Mouse (Mus musculus): ENCODE data around the gene Thumpd2. TPM values are rescaled to one million over a fixed set of nuclear protein-coding genes. Genes with fewer than 3 reads are reported as not detected.

Gene Thumpd2
- polyA plus RNA-seq, 1 experiment from 2014 or later, result 5.0 TPM

DNA sequence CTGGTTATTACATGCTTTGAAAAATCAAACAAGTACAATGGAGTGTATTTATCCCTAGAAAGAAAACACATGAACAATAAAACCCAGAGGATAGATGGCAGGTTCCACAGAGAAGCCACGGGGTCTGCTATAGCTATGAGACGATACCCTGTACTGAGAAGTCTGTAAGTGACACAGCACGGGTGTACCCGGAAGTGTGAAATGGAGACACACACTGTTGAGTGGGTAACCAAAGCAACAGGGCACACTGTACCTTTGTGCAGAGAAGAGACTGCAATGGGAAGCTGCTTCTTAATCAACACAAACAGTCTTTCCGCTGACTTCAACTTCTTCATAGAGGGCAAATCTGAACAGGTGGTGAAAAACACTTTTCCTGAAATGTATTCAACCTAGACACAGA lies 9.4 kb downstream of the Thumpd2 start:
- Histone ChIP-seq H3K9me3 (ENCODE audit: control insufficient read depth) (no peaks in the 10 kb centered on the region), H3K4me2 (replicated peaks; ENCODE audit: low read depth) (no peak overlapping the region), H3K27me3 (replicated peaks; ENCODE audit: control insufficient read depth, insufficient read depth, low read length) (no peaks in the 10 kb centered on the region), H3K27ac (ENCODE audit: low read depth, low read length) (no peak overlapping the region), H3K4me3 (ENCODE audit: low read depth, low read length) (no peak overlapping the region), H3K9ac (ENCODE audit: low read depth, low read length) (no peak overlapping the region), H3K36me3 (ENCODE audit: control insufficient read depth, insufficient read depth) (peaks cover 25% of the 10 kb centered on the region), H3K4me1 (replicated peaks; ENCODE audit: control insufficient read depth, insufficient read depth, low read length) (no peaks in the 10 kb centered on the region)
- no peak for TF ChIP-seq CTCF (IDR thresholded peaks at IDR 0.05; ENCODE audit: low read depth)
- no peak for ATAC-seq
- WGBS, result 83% methylated on average over 5 of the region's 5 CpGs

- no peak overlapping the region for H3K27ac ChIP-seq (ENCODE audit: low read depth, low read length)
- no peak overlapping the region for H3K4me2 ChIP-seq (replicated peaks; ENCODE audit: low read depth)
- WGBS, result 78% methylated on average over 2 of the region's 2 CpGs
- H3K9ac ChIP-seq (ENCODE audit: low read depth, low read length), result no peak overlapping the region
- H3K4me1 ChIP-seq (replicated peaks; ENCODE audit: control insufficient read depth, insufficient read depth, low read length), result no peaks in the 10 kb centered on the region
- H3K4me3 ChIP-seq (ENCODE audit: low read depth, low read length), result no peak overlapping the region
- H3K36me3 ChIP-seq (ENCODE audit: control insufficient read depth, insufficient read depth), result peaks cover 31% of the 10 kb centered on the region
- H3K9me3 ChIP-seq (ENCODE audit: control insufficient read depth), result no peaks in the 10 kb centered on the region
- H3K27me3 ChIP-seq (replicated peaks; ENCODE audit: control insufficient read depth, insufficient read depth, low read length), result no peaks in the 10 kb centered on the region
- no peak for TF ChIP-seq CTCF (IDR thresholded peaks at IDR 0.05; ENCODE audit: low read depth)
- ATAC-seq, result no peak
These were observed 11.6 kb downstream of the Thumpd2 start for GRCm38 (mm10) chr17:81053274-81053673.

- H3K4me1 ChIP-seq (replicated peaks; ENCODE audit: control insufficient read depth, insufficient read depth, low read length), result no peaks in the 10 kb centered on the region
- H3K4me3 ChIP-seq (ENCODE audit: low read depth, low read length), result no peak overlapping the region
- H3K27ac ChIP-seq (ENCODE audit: low read depth, low read length), result no peak overlapping the region
- no peak overlapping the region for H3K4me2 ChIP-seq (replicated peaks; ENCODE audit: low read depth)
- TF ChIP-seq CTCF (IDR thresholded peaks at IDR 0.05; ENCODE audit: low read depth), result no peak
- H3K27me3 ChIP-seq (replicated peaks; ENCODE audit: control insufficient read depth, insufficient read depth, low read length), result no peaks in the 10 kb centered on the region
- 64% methylated on average over 7 of the region's 7 CpGs for WGBS
- H3K9me3 ChIP-seq (ENCODE audit: control insufficient read depth), result no peaks in the 10 kb centered on the region
- H3K9ac ChIP-seq (ENCODE audit: low read depth, low read length), result no peak overlapping the region
- no peak for ATAC-seq
- peaks cover 42% of the 10 kb centered on the region for H3K36me3 ChIP-seq (ENCODE audit: control insufficient read depth, insufficient read depth)
These were observed 16.8 kb downstream of the Thumpd2 start for GRCm38 (mm10) chr17:81047930-81048564.

GRCm38 (mm10) chr17:81045525-81046150 lies 19.2 kb downstream of the Thumpd2 start:
- WGBS, result 83% methylated on average over 9 of the region's 9 CpGs

DNA sequence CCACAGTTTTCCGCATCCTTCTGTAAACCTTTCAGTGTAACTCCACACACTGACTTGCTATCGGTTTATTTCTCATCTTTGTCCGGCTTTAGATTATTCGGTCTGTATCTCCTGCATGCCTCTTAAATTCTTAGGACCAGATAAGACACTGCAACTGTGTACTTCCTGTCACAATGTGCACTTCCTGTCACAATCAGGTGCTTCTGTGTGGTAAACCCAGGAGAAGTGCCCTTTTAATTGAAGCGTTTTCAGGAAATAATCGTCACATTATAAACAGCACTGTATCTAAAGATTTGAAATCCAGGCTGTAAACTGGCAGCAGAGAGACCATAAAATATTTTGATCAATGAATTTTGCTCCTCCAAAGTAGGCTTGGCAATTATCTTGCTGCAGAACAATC lies 19.8 kb downstream of the Thumpd2 start:
- Histone ChIP-seq H3K27ac (ENCODE audit: low read depth, low read length) (no peak overlapping the region), H3K27me3 (replicated peaks; ENCODE audit: control insufficient read depth, insufficient read depth, low read length) (no peaks in the 10 kb centered on the region), H3K9me3 (ENCODE audit: control insufficient read depth) (no peaks in the 10 kb centered on the region), H3K4me2 (replicated peaks; ENCODE audit: low read depth) (no peak overlapping the region), H3K4me3 (ENCODE audit: low read depth, low read length) (no peak overlapping the region), H3K4me1 (replicated peaks; ENCODE audit: control insufficient read depth, insufficient read depth, low read length) (no peaks in the 10 kb centered on the region), H3K9ac (ENCODE audit: low read depth, low read length) (no peak overlapping the region), H3K36me3 (ENCODE audit: control insufficient read depth, insufficient read depth) (peaks cover 38% of the 10 kb centered on the region)
- no peak for ATAC-seq
- WGBS, result 88% methylated on average over 6 of the region's 6 CpGs
- TF ChIP-seq CTCF (IDR thresholded peaks at IDR 0.05; ENCODE audit: low read depth), result no peak

More at GRCm38 (mm10) chr17:81045525-81046150, 19.2 kb downstream of the Thumpd2 start:
- H3K9me3 ChIP-seq (ENCODE audit: control insufficient read depth), result no peaks in the 10 kb centered on the region
- H3K4me3 ChIP-seq (ENCODE audit: low read depth, low read length), result no peak overlapping the region
- no peak for ATAC-seq
- no peak overlapping the region for H3K4me2 ChIP-seq (replicated peaks; ENCODE audit: low read depth)
- no peak overlapping the region for H3K27ac ChIP-seq (ENCODE audit: low read depth, low read length)
- peak; percentile 67 for TF ChIP-seq CTCF (IDR thresholded peaks at IDR 0.05; ENCODE audit: low read depth)
- no peaks in the 10 kb centered on the region for H3K4me1 ChIP-seq (replicated peaks; ENCODE audit: control insufficient read depth, insufficient read depth, low read length)
- H3K36me3 ChIP-seq (ENCODE audit: control insufficient read depth, insufficient read depth), result peaks cover 40% of the 10 kb centered on the region
- no peak overlapping the region for H3K9ac ChIP-seq (ENCODE audit: low read depth, low read length)
- H3K27me3 ChIP-seq (replicated peaks; ENCODE audit: control insufficient read depth, insufficient read depth, low read length), result no peaks in the 10 kb centered on the region

DNA sequence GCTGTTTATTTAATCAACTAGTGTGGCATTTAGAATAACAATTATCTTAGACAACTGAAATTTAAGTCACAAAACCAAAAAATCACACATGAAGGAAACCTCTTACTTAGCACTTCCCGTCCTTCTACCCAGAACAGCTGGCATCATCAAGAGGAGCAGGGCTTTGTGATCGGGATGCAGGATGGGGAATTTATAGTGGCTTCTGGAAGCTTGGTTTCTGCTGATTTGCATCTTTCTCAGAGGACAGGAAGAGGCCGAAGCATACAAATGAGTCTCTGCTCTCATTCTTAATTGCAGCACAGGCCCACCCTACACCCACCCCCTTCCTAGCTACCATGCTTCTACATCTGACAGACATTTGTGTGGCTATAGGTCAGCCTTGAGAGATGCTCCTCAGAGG lies 20.5 kb downstream of the Thumpd2 start:
- Histone ChIP-seq H3K9me3 (ENCODE audit: control insufficient read depth) (no peaks in the 10 kb centered on the region), H3K4me2 (replicated peaks; ENCODE audit: low read depth) (no peak overlapping the region), H3K27me3 (replicated peaks; ENCODE audit: control insufficient read depth, insufficient read depth, low read length) (no peaks in the 10 kb centered on the region), H3K4me3 (ENCODE audit: low read depth, low read length) (no peak overlapping the region), H3K4me1 (replicated peaks; ENCODE audit: control insufficient read depth, insufficient read depth, low read length) (no peaks in the 10 kb centered on the region), H3K9ac (ENCODE audit: low read depth, low read length) (no peak overlapping the region), H3K27ac (ENCODE audit: low read depth, low read length) (no peak overlapping the region), H3K36me3 (ENCODE audit: control insufficient read depth, insufficient read depth) (peaks cover 40% of the 10 kb centered on the region)
- no peak for TF ChIP-seq CTCF (IDR thresholded peaks at IDR 0.05; ENCODE audit: low read depth)
- ATAC-seq, result no peak
- WGBS, result 86% methylated on average over 3 of the region's 3 CpGs
